Mouse (Mus musculus): ENCODE data around the gene Eif4a1.
A peak's percentile ranks its signal among the peaks of the same experiment; 100 is the strongest.

Eif4a1 gene

GRCm38 (mm10) chr11:69699595-69699994 is 27.4 kb upstream of the Eif4a1 start:
- no peak for DNase-seq (ENCODE audit: low spot score)

GRCm38 (mm10) chr11:69698574-69698973 is 26.4 kb upstream of the Eif4a1 start:
- DNase-seq (ENCODE audit: low spot score), result no peak

GRCm38 (mm10) chr11:69697396-69697795 is 25.2 kb upstream of the Eif4a1 start:
- no peak for DNase-seq (ENCODE audit: low spot score)

- no peak for DNase-seq (ENCODE audit: low spot score)
These were observed 23.3 kb upstream of the Eif4a1 start, which contains the start of the genes Tnfsf12 and Tnfsfm13 for GRCm38 (mm10) chr11:69695361-69696181. Gene Tnfsf12 (minus strand): TSS chr11:69695849. Gene Tnfsfm13 (minus strand): TSS chr11:69696098.

GRCm38 (mm10) chr11:69695046-69695360 is 22.8 kb upstream of the Eif4a1 start:
- no peak for DNase-seq (ENCODE audit: low spot score)

GRCm38 (mm10) chr11:69693421-69693965 is 21.3 kb upstream of the Eif4a1 start:
- DNase-seq (ENCODE audit: low spot score), result no peak

GRCm38 (mm10) chr11:69692863-69693262 is 20.6 kb upstream of the Eif4a1 start:
- no peak for DNase-seq (ENCODE audit: low spot score)

- DNase-seq (ENCODE audit: low spot score), result no peak
These were observed 20.1 kb upstream of the Eif4a1 start for GRCm38 (mm10) chr11:69692196-69692811.

- no peak for DNase-seq (ENCODE audit: low spot score)
These were observed 17.7 kb upstream of the Eif4a1 start for GRCm38 (mm10) chr11:69689891-69690290.

- no peak for DNase-seq (ENCODE audit: low spot score)
These were observed 14.8 kb upstream of the Eif4a1 start for GRCm38 (mm10) chr11:69687061-69687460.

GRCm38 (mm10) chr11:69686377-69686776 is 14.2 kb upstream of the Eif4a1 start:
- DNase-seq (ENCODE audit: low spot score), result no peak

- DNase-seq (ENCODE audit: low spot score), result no peak
These were observed 13.4 kb upstream of the Eif4a1 start, which contains the start of gene Tnfsf13 for GRCm38 (mm10) chr11:69685526-69686148. Gene Tnfsf13 (minus strand): TSS chr11:69685784.

- no peak for DNase-seq (ENCODE audit: low spot score)
These were observed 12.7 kb upstream of the Eif4a1 start for GRCm38 (mm10) chr11:69684936-69685335.

- DNase-seq (ENCODE audit: low spot score), result no peak
These were observed 12.0 kb upstream of the Eif4a1 start for GRCm38 (mm10) chr11:69684128-69684745.

- DNase-seq (ENCODE audit: low spot score), result no peak
These were observed 11.4 kb upstream of the Eif4a1 start for GRCm38 (mm10) chr11:69683576-69683975.

- DNase-seq (ENCODE audit: low spot score), result peak; percentile 75
These were observed 10.8 kb upstream of the Eif4a1 start for GRCm38 (mm10) chr11:69682840-69683533.

GRCm38 (mm10) chr11:69682209-69682839 is 10.1 kb upstream of the Eif4a1 start:
- no peak for DNase-seq (ENCODE audit: low spot score)

GRCm38 (mm10) chr11:69681314-69682208 is 9.3 kb upstream of the Eif4a1 start, which contains the start of gene Senp3:
Gene Senp3 (minus strand): TSS chr11:69682084.
- peak; percentile 90 for DNase-seq (ENCODE audit: low spot score)

GRCm38 (mm10) chr11:69680136-69680855 is 8.1 kb upstream of the Eif4a1 start:
- DNase-seq (ENCODE audit: low spot score), result no peak
